8 mouse cellular contexts compared by ENCODE assay signal in genomic region chrX:8132017-8132976, GRCm38 (mm10). TPM values are rescaled to one million over a fixed set of nuclear protein-coding genes. Genes with fewer than 3 reads are reported as not detected.
DNase-seq lines count a peak whose midpoint lies in the region; ATAC-seq and TF ChIP-seq lines count a peak whose summit lies in the region.

Gene Wdr13 (minus strand): TSS chrX:8132892.

- TF ChIP-seq CTCF in cortical plate, adult 2 months (IDR thresholded peaks at IDR 0.05; ENCODE audit: extremely low read depth, insufficient read depth, low read length): no peak

- peak; percentile 81 for ATAC-seq in activated CD4-positive, CD25-positive, alpha-beta regulatory T cell, adult 4 months
- ATAC-seq in megakaryocyte progenitor cell, adult 5-6 weeks (replicated peaks; ENCODE audit: poor library complexity): peak; percentile 83

- peak; percentile 83 for DNase-seq in gastrocnemius, postnatal 10 days
- DNase-seq in induced T-regulatory cell, adult 2 months (ENCODE audit: low read depth): peak; percentile 94
- peak; percentile 84 to 92 for DNase-seq in left cerebral cortex, adult 9 months (ENCODE audit: low spot score in 2 of 2)
- peak; percentile 85 for DNase-seq in right cerebral cortex, postnatal 14 days
- DNase-seq in urinary bladder, postnatal 36 days (ENCODE audit: low spot score in 2 of 2): peak; percentile 70 to 89

- H3K4me1 ChIP-seq in cortical plate, adult 2 months (ENCODE audit: control insufficient read depth, insufficient read depth, low read length): peaks cover 1% of the 10 kb centered on the region; the same call in 1 of the 2 replicates

- TF ChIP-seq POLR2A in cortical plate, adult 2 months (IDR thresholded peaks at IDR 0.05; ENCODE audit: extremely low read depth, insufficient read depth, low read length): peak; percentile 88

- peak within 1 kb of the TSS; percentile 67 for H3K4me3 ChIP-seq in cortical plate, adult 2 months (ENCODE audit: insufficient read depth, low read length)

- H3K27ac ChIP-seq in cortical plate, adult 2 months (ENCODE audit: insufficient read depth, low read length): peak within 1 kb of the TSS; percentile 91

RNA-seq across cellular contexts. Expression of gene Wdr13, which starts in this region (rescaled TPM):
- polyA plus RNA-seq in activated CD4-positive, CD25-positive, alpha-beta regulatory T cell, adult 4 months (2017; shearing (Covaris generic)): 10 to 100 TPM; 15.8 to 18.9 TPM
- polyA plus RNA-seq in cortical plate, adult 2 months (2012; rRNA removed): 203 and 219 TPM in 2 replicates
- total RNA-seq in gastrocnemius, postnatal 10 days (2021): 10 to 100 TPM; 21.8 to 25.4 TPM
- 11.9 and 14.4 TPM in 2 replicates for total RNA-seq in megakaryocyte progenitor cell, adult 5-6 weeks (2015)
- 16.3 and 25.5 TPM in 2 replicates for total RNA-seq in megakaryocyte progenitor cell, adult 5-6 weeks (2017)

Comparison
In these comparisons a context has a peak if more than half of its experiments do, and no peak if none do; other contexts are left out.
1. Peak in every context shown above with its lines: DNase-seq, ATAC-seq, H3K4me3 ChIP-seq and H3K27ac ChIP-seq.
2. RNA of gene Wdr13 (polyA plus RNA-seq): 203 to 219 TPM in cortical plate, adult 2 months; 15.8 to 18.9 TPM in activated CD4-positive, CD25-positive, alpha-beta regulatory T cell, adult 4 months; every median in the first group is over 10 times any median in the second.